Mouse (Mus musculus): Measurements from ENCODE around the gene Mrtfb.
"Not testable (repeated sequence)": the region's sequence is repeated elsewhere in the genome, so short reads cannot be mapped to it uniquely, and the experiment has no call there.

Mrtfb gene

DNA sequence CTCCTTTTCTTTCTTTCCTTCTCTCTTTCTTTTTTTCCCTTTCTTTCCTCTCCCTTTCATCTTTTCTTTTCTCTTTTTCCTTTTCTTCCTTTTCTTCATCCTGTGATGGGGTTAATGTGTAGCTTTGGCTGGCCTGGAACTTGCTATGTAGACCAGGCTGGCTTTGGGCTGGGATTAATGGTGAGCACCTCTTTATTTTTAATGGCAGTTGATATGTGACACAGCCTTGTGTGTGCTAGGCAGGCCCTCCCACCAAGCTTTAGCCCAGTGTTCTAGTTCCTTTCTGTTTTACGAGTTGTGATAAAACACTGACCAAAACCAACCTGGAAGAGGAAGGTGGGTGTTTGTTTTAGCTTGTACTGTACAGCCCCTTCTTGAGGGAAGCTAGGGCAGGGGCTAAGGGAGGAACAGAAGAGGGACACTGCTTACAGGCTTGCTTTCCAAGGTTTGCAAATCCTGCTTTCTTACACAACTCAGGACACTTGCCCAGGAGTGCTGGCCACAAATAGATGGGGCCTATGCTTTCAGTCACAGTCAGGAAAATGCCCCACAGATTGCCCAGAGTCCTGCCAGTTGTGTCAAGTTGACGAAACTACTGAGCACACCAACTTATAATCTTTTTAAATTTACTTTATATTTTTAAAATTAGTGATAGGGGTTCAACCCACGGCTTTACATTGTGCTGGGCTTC lies 20.6 kb downstream of the Mrtfb start:
- no peak for DNase-seq

GRCm38 (mm10) chr16:13286425-13286824 lies 30.1 kb downstream of the Mrtfb start:
- DNase-seq: not testable (repeated sequence)

DNA sequence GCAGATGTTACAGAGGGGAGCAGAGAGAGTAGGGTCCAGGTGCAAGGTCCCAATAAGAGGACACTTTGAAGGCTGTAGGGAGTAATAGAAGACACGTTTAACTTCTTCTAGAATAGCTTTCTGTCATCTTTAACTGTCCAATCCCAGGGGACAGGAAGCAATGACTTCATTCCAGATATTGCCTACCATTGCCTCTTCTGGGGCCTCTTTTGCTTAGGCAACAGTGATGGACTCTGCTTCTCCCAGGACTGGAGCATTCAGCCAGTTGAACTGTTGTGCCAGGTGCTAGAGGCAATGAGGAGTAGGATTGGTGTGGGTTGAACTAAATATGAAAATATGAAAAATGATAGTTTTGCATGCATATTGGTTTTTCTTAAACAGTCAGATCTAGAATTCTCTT lies 41.6 kb downstream of the Mrtfb start:
- no peak for DNase-seq

DNA sequence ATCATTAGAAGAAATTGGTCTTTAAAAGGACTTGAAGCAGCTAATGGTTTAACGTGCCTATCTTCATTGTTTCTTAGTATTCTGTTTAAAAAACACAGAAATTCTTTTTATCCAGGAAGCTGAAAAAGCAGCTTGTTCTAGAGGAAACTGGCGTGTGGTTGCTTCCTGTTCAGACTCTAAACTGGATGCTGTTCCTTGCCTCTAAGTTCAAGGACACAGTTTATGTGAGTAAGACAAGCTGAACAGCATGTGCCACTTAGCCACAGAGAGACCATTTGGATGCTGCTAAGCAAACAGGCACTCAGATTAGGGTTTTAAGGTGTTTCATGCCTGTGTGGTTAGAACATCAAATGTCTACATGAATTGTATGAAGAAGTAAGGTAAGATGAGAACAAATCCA lies 42.7 kb downstream of the Mrtfb start:
- DNase-seq: peak; percentile 17

DNA sequence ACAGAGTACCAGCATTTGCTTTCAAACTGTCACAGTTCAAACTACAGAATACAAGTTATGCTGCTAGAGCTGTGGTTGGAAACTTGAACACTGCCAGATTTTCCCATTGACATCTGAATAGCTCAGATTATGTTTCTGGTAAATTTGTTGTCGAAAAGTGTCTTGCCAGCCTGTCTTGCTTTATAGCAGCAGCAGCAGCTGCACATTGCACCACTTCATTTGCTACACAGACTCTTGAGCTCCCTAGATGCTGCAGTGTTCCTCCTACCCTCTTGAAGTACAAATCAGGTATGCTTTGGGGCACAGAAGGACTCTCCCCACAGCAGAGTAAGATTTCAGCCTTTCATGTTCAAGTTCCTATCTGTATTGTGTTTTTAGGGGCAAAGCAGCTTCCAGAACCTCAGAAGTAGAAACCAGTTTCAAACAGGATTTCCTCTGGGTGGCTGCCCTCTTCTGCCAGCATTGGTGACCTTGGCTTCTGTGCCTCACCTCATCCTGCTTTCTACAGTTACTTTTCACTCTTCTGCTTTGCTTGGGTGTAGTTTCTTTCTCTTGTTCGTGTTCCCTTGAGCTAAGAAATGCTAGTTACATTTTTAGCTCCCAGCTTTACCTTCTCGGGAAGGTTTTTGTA lies 49.9 kb downstream of the Mrtfb start:
- DNase-seq: no peak

DNA sequence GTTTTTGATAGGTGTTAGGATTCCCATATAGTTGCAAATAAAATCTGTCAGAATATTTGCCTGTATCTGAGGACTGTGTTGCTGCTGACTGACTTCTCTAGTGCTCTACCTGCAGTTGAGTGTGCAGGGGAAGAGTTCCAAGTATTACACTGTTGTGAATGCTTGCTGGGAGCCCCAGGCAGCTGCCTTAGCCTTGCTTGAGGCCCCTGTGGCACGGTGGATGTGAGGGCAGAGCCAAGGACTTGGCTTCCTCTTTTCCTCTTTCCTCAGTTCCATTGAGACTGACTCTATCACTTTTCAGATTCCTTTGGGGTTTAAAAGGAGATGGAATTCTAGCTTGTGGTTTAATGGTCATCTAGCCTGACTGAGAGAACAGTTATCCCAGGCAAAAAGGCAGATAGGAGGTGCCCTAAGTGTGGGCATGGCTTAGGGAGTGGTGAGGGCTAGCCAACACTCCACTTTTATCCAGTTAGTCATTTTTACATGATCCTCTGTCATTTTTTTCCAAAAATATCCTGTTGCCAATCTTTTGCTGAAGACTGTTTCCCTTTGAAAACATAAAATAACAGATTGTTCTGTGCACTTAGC lies 53.9 kb downstream of the Mrtfb start:
- no peak for DNase-seq

DNA sequence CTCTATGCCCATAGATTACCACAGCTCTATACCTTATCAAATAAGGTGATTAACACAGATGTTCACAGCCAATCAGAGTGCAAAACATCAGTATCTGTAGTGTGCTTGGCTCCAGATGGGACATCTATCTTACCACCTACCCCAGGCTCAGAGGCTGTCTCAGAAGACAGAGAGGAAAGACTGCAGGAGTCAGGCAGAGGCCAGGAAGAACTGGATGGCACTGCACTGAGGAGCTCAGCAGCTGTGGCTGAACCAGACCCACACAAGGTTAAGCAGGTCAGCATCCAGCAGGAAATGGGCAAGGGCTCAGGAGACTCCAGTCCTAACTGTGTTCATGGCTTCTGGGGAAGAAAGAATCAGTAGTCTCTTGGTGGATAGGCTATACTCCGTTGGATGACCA lies 55.1 kb downstream of the Mrtfb start:
- DNase-seq: no peak

- DNase-seq: no peak
Observed at GRCm38 (mm10) chr16:13313096-13313719, 56.9 kb downstream of the Mrtfb start.

GRCm38 (mm10) chr16:13323751-13324150 lies 67.5 kb downstream of the Mrtfb start:
- peak; percentile 17 for DNase-seq

GRCm38 (mm10) chr16:13326622-13327021 lies 70.3 kb downstream of the Mrtfb start:
- no peak for DNase-seq

DNA sequence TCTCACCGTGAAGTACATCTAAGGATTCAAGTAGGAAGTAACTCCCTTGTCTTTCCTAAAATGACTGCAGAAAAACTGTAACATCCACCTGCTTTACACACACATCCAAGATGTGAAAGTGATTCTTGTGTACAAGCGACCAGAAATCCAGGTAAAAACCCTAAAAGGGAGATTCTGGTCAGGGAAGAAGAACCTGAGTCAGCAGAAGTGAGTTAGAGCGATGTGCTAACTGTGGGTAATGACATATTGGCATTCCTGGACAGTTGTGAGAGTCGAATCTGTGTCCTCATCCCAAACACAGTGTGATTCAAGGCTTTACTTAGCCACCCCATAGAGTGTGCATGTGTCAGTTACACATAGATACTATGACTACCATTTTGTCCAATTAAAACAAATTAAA lies 72.4 kb downstream of the Mrtfb start:
- DNase-seq: no peak

GRCm38 (mm10) chr16:13329640-13330039 lies 73.4 kb downstream of the Mrtfb start:
- no peak for DNase-seq

GRCm38 (mm10) chr16:13330221-13330659 lies 74.0 kb downstream of the Mrtfb start:
- peak; percentile 35 for DNase-seq

- DNase-seq: no peak
Observed at GRCm38 (mm10) chr16:13331898-13332297, 75.6 kb downstream of the Mrtfb start.

DNA sequence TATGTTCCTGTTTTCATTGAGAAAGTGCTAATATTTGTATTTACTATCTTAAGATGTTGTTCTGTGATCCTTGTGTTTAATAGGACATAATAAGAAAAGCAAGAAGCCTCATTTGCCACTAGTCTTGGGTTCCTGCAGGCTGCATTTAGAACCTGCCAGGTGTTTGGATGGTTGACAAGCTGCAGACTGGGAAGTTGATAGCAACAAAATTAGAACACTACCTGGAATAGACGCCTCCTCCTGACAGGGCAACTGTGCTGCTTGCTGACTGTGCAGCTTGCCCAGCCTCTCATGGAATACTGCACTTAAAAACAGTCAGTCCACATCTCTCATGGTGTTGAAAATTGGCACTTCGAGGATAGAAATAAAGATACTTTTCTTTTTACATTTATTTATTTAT lies 76.3 kb downstream of the Mrtfb start:
- DNase-seq: no peak

DNA sequence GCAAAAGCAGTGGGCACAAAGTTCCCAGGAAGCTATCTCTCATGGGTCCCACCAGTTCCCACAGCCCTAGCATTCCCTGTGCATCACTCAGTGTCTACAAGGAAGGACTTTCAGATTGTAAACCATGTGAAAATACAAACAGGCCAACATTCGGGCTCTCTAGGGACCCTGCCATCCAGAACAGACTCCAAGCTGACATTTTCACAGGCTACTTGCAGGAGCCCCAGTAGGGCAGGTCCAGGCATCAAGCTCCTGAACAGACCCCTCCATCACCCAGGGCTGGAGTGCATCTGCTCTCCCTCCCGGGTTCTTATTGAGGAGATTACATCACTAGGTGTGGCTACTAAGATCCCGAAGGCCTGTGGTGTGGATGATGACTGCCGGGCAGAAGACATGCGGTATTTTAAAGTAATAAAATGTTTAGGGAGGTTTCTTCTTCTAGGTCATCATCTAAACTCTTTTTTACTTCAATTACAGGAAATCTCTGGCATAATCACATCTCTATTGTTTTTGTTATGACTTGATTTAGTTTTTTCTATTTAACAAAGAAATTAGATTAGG lies 77.6 kb downstream of the Mrtfb start:
- no peak for DNase-seq

DNA sequence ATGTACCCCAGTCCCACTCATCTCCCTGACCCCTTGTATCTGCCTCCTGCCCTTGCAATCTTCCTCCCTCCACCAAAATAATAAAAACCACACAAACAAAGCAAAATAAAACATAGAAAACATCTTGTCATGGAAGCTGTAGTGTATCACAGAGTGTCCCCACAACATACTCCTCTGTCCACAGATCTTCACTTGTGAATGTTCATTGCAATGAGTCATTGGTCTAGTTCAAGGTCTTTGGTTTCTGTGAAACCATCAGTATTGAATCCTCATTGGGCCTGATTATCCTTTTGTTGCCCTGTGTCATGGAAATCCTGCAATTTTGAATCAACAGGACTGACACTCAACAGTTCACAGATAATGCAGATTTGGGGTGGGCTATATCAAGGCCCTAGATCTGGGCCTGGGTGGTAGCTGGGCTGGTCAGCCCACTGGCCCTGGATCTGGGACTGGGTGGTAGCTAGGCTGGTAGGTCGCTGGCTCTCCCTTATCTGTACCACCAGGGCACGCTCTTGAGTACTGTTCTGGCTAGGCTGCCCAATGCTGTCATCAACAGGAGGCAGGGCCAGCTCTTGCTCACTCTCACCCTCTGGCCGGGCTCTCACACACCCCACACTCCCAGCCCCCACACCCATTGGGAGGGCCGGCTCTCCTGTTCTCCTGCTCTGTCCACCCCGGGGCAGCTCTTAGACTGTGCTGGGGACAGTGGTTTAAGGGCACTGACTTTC lies 80.4 kb downstream of the Mrtfb start:
- no peak for DNase-seq

DNA sequence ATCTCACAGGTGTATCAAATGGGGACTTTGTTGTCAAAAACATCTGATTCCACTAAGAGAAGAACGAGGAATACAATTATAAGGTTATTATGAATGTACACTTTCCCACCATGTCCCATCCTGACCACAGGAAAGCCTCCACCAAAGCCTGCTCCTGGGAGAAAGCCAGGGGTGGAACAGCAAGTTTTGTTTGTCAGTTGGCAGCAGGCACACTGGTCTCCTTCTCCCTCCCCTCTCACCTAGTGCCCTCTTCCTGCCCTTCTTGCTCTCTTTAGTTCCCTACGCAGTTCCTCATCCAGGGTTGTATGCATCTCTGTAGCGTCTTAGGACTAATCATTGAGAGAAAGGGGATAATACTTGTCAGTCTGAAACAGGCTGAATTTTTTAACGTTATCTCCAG lies 81.8 kb downstream of the Mrtfb start:
- no peak for DNase-seq

DNA sequence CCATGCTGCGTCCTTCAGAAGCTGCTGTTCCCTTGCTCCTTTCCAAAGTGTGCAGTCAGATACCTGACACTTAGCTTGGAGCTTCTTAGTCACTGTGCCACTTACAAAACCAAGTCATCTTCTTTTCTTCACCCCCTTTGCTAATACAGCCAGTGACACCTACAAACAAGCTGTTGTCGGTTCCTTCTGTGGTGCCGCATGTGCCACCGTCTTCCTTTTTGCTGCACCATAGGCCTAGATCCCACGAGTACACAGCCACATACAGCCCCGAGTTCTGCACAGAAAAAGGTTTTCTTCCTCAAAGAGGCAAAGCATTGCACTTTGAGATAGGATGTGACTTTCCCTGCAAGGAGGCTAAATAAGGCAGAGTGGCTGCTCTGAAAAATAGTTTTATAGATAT lies 83.2 kb downstream of the Mrtfb start:
- no peak for DNase-seq

- DNase-seq: not testable (repeated sequence)
Observed at GRCm38 (mm10) chr16:13345822-13346221, 89.5 kb downstream of the Mrtfb start.

DNA sequence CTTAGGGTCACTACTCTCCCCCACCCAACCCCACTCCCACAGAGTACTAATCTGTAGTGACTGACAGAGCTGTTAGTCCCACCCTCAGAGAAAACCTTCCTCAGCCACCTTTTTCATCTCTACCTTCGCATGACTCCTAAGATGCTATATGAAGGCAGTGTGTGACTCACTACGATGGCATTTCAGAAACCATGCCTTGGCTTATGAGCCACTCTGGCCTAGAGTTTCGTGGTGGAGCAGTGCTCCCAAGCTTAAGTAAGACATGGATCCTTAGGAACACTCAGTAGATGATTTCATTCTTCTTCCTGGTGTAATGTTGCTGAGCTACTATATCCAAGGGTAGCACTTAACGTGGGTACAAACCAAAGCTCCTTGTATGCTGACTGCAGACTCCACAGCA lies 94.4 kb downstream of the Mrtfb start:
- DNase-seq: no peak

GRCm38 (mm10) chr16:13351268-13351667 lies 95.0 kb downstream of the Mrtfb start:
- peak; percentile 32 for DNase-seq

- DNase-seq: no peak
Observed at GRCm38 (mm10) chr16:13353927-13354326, 97.6 kb downstream of the Mrtfb start.
